Mouse (Mus musculus) urinary bladder, adult 18-20 months (tissue): Measurements from ENCODE around the gene Mroh2a.

Experiments used
- DNase-seq, 2 experiments: peaks; one replicate each; pipeline ENCODE4 v3.0.0; 2022; ENCODE audit warnings: low spot score in 2 of 2, mixed read lengths in 2 of 2

The Mroh2a gene

DNA sequence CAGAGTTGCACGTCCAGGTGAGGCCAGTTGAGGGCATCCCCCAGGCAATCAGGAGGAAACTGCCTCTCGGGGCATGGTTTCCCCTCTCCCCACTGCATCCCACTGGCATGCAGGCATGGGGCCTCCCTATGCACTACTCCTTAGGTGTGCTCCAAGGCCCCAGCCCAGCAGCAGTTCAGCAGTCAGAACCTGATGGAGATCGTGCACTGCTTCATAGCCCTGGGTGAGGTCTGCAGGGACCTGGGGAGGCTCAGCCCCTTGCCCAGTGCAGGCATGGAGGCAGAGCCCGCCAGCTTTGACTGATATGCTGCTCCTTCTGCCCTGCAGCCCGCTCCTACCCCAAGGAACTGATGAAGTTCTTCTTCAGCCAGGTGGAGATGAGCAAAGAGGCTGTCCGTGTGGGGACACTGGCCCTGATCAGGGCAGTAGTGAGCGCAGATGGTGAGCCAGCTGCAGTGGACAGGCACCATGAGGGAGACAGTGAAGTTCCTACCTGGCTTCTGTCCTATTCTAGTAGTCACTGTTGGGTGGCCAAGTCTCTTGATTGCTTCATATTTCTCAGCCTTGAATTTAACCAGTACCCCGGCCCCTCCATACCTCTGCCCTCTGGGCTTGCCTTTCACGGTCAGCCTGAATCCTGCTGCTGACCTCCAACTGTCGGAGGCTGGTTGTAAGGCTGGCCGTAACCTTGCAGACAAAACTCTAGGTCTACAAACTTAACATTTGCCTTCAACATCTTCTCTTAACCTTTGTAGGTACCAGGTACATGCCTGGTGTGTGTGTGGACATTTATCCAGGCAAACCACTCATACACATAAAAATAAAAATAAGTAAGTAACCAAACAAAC, 8.5 kb downstream of the Mroh2a start:
- DNase-seq: no peak

DNA sequence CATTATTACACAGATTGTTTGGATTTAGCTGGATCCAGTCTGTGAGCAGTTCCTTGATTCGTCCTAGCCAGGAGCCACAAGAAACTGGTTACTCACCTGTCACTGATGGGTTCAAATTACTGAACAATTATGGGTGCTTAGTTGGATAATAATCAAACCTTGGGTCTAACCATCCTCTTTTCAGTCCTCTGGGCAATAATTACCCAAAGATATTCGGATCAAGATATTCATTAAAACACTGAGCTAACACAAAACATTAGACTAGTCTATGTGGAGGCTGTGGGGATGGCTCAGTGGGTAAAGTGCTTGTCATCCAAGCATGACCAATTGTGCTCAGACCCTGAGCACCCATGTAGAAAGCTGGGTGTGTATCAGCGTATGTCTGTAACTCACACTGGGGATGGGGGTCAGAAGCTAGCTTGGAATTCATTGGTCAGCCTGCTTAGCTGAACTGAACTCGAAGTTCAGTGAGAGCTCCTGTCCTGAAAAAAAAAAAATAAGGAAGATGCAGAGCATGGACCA, 9.2 kb downstream of the Mroh2a start:
- no peak for DNase-seq

DNA sequence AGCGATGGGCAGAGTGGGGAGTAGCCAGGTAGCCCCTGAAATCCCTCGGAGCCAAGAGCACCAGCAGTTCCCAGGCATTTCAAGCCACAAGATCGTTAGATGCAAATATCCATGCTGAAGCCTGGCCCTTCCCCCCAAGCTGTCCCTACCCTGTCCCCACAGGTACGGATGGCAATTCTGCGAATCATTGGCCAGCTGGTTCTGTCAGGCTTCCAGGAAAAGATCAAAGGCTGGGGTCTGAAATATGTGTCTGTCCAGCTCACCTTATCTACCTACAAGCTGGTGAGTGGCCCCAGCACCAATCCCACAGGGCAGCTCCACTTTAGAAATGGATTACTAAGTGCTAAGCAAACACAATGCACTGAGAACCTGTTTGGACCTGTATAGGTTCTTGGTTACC, 10.5 kb downstream of the Mroh2a start:
- no peak for DNase-seq

- no peak for DNase-seq
Observed at GRCm38 (mm10) chr1:88238771-88239170, 12.0 kb downstream of the Mroh2a start.

- no peak for DNase-seq
Observed at GRCm38 (mm10) chr1:88240072-88240471, 13.3 kb downstream of the Mroh2a start.

- DNase-seq: no peak
Observed at GRCm38 (mm10) chr1:88240579-88240978, 13.8 kb downstream of the Mroh2a start.

DNA sequence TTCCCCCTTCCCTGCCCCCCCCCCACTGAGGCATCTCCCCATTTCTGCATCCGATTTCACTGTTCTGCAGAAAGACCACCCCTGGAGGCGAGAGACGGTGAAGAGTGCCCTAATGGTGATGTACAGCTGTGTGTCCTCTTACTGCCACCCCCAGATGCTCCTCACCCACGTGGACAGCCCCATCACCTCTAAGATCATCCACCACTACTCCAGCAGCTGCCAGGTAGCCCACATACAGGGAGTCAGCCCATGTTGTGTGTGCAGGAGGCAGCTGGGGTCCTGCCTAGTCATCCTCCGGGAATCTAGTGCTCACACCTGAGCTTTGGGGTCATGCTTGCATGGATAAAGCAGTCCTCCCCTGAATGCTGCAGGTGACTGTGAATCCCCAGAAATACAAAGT, 17.1 kb downstream of the Mroh2a start:
- no peak for DNase-seq

GRCm38 (mm10) chr1:88245881-88246280, 19.1 kb downstream of the Mroh2a start:
- DNase-seq: no peak

- no peak for DNase-seq
Observed at GRCm38 (mm10) chr1:88246386-88246785, 19.6 kb downstream of the Mroh2a start.

GRCm38 (mm10) chr1:88247660-88248059, 20.9 kb downstream of the Mroh2a start:
- DNase-seq: no peak

- no peak for DNase-seq
Observed at GRCm38 (mm10) chr1:88248658-88249057, 21.9 kb downstream of the Mroh2a start.

GRCm38 (mm10) chr1:88249596-88249995, 22.8 kb downstream of the Mroh2a start:
- no peak for DNase-seq

GRCm38 (mm10) chr1:88250023-88250422, 23.2 kb downstream of the Mroh2a start:
- no peak for DNase-seq

DNA sequence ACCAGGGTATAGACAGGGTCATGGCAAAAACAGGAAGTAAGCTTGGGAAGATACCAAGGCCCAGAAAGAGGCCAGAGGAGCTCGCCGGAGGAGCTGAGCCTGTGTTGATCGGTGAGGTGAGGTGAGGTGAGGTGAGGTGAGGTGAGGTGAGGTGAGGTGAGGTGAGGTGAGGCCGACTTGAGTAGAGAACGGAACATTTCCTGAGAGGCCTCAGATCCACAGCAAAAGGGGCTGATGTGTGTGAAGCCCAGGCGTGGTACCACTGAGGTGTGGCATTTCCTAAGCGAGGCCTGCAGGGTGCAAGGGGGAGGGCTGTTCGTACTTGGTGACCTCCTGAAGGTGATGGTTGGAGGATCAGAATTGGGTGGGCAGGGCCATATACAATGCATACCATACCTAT, 26.3 kb downstream of the Mroh2a start:
- DNase-seq: no peak

DNA sequence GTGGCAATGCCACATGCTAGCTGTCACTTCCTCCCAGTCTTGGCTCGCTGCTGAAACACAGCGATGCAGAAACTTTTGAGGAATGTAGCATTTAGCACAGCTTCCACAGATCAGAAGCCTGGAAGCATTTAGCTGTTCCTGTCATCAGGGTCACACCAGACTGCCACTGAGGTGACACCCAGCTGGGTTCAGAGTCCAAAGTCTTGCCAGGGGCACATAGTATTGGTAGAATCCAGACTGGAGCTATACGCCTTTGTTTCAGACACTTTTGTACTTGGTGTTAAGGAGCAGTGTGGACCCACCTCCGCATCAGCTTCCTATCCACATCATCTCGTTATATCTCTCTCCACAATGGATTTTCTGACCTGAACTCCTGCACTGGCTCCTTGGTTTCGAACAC, 26.8 kb downstream of the Mroh2a start:
- DNase-seq: no peak

GRCm38 (mm10) chr1:88254793-88255465, 28.1 kb downstream of the Mroh2a start:
- no peak for DNase-seq

GRCm38 (mm10) chr1:88255466-88255857, 28.7 kb downstream of the Mroh2a start:
- DNase-seq: no peak

DNA sequence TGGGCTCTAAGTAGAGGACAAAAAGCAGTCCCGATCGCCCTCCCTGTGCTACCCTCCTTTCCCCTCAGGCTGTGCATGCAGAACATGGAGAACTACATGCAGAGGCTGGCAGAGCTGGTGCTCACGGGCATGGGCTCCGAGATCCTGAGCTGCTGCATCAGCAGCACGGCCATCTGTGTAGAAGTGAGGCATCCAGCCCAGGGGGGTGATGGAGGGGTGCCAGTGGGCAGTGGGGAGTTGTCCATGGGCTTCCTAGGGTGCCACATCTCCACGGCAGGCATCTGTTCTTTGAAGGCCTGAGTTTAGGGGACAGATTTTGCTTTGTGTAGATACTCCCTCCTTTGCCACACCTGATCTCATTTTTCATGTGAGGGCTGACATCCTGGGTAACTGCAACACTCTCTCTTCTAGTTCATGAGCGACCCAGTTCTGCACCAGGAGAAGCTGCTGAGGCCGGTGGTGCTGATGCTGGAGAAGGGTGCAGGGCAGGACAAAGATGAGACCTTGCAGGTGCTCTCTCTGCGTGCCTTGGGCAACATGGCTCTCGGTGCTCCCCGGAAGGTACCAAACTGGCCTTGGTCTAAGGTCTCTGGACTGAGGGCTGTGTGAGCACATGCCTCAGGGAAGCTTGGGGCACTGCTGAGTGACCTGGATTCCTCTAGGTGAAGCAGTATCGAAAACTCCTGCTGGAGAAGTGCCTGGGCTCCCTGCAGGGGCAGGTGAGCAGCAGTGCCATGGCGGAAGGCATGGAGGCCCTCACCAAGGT, 29.4 kb downstream of the Mroh2a start:
- DNase-seq: no peak

- DNase-seq: no peak
Observed at GRCm38 (mm10) chr1:88256886-88257663, 30.3 kb downstream of the Mroh2a start.

GRCm38 (mm10) chr1:88257681-88258080, 30.9 kb downstream of the Mroh2a start:
- DNase-seq: no peak

GRCm38 (mm10) chr1:88258361-88258760, 31.6 kb downstream of the Mroh2a start:
- DNase-seq: no peak
